Mouse (Mus musculus) stomach, embryonic 15.5 days (tissue): ENCODE data around the gene Spry1. TPM values are rescaled to one million over a fixed set of nuclear protein-coding genes. Genes with fewer than 3 reads are reported as not detected.

ENCODE experiments used
- ATAC-seq: fragments of 200-750 bp; cut with Nextera tagmentation; 2 replicates; pipeline ENCODE4 v1.8.0; 2017; ENCODE audit warnings: low read depth, moderate number of reproducible peaks, moderate TSS enrichment; ENCODE audit not compliant: insufficient read depth, low FRiP score
- H3K27ac ChIP-seq: fragments of 300-500 bp; sonication (generic); 2 replicates; pipeline ENCODE4 v1.5.1; 2015; ENCODE audit warnings: mild to moderate bottlenecking, inconsistent platforms
- H3K27me3 ChIP-seq: fragments of 300-500 bp; sonication (generic); replicated peaks from 2 replicates; pipeline ENCODE4 v1.6.1; 2015; ENCODE audit warnings: inconsistent platforms
- H3K36me3 ChIP-seq: fragments of 300-500 bp; sonication (generic); 2 replicates; pipeline ENCODE4 v1.6.1; 2015; ENCODE audit warnings: inconsistent platforms
- H3K4me1 ChIP-seq: fragments of 300-500 bp; sonication (generic); 2 replicates; pipeline ENCODE4 v1.6.1; 2015; ENCODE audit warnings: inconsistent platforms
- H3K4me2 ChIP-seq: fragments of 300-500 bp; sonication (generic); 2 replicates; pipeline ENCODE4 v1.6.1; 2015; ENCODE audit warnings: mild to moderate bottlenecking, inconsistent platforms
- H3K4me3 ChIP-seq: fragments of 300-500 bp; sonication (generic); replicated peaks from 2 replicates; pipeline ENCODE4 v1.5.1; 2015; ENCODE audit warnings: inconsistent platforms
- H3K9ac ChIP-seq: fragments of 300-500 bp; sonication (generic); 2 replicates; pipeline ENCODE4 v1.6.1; 2015; ENCODE audit warnings: inconsistent platforms
- H3K9me3 ChIP-seq: fragments of 300-500 bp; sonication (generic); 2 replicates; pipeline ENCODE4 v1.6.1; 2016; ENCODE audit warnings: inconsistent platforms
- WGBS: fragments of 180-500 bp; shearing (Covaris S2); methylation state at CpG from one replicate; pipeline ENCODE4 v1.1.7; 2015; 5-methylcytosine and 5-hydroxymethylcytosine counted together
- polyA plus RNA-seq: library from polyadenylated mRNA; unstranded; fragments of >200 nt; fragmentation: Nextera tagmentation; extraction: Ambion mirVana; gene quantifications from 2 replicates; pipeline ENCODE4 v1.2.1, GENCODE M21; 2015

Spry1 gene
- polyA plus RNA-seq, 1 experiment from 2014 or later: 15.2 TPM

- Histone ChIP-seq H3K9me3 (no peaks in the 10 kb centered on the region), H3K27me3 (no peaks in the 10 kb centered on the region), H3K4me2 (peak overlapping the region; percentile 72), H3K9ac (no peak overlapping the region), H3K4me1 (peaks cover 27% of the 10 kb centered on the region), H3K27ac (0 out of 2 replicates have a peak overlapping the region, but pooled peaks have one; percentile 72), H3K4me3 (0 out of 2 replicates have a peak overlapping the region, but pooled peaks have one; percentile 90), H3K36me3 (peaks cover 26% of the 10 kb centered on the region)
- no peak for ATAC-seq
- WGBS: 73% methylated on average over 13 of the region's 13 CpGs
These were observed 3.7 kb downstream of the Spry1 start for GRCm38 (mm10) chr3:37643411-37643810.

- 77% methylated on average over 8 of the region's 8 CpGs for WGBS
- no peaks in the 10 kb centered on the region for H3K9me3 ChIP-seq
- peaks cover 26% of the 10 kb centered on the region for H3K36me3 ChIP-seq
- no peak for ATAC-seq
- H3K9ac ChIP-seq: no peak overlapping the region
- peaks cover 27% of the 10 kb centered on the region for H3K4me1 ChIP-seq
- H3K4me3 ChIP-seq: no peak overlapping the region
- H3K27ac ChIP-seq: no peak overlapping the region
- peak overlapping the region; percentile 72; the same call in 1 of the 2 replicates for H3K4me2 ChIP-seq
- no peaks in the 10 kb centered on the region for H3K27me3 ChIP-seq
These were observed 4.2 kb downstream of the Spry1 start for GRCm38 (mm10) chr3:37643903-37644302.

GRCm38 (mm10) chr3:37645061-37645460, 5.3 kb downstream of the Spry1 start:
- Histone ChIP-seq H3K9me3 (no peaks in the 10 kb centered on the region), H3K27me3 (no peaks in the 10 kb centered on the region), H3K4me1 (peaks cover 29% of the 10 kb centered on the region), H3K36me3 (peaks cover 26% of the 10 kb centered on the region), H3K4me2 (no peak overlapping the region), H3K4me3 (no peak overlapping the region), H3K9ac (no peak overlapping the region), H3K27ac (no peak overlapping the region)
- WGBS: 74% methylated on average over 6 of the region's 6 CpGs
- no peak for ATAC-seq

GRCm38 (mm10) chr3:37646221-37646620, 6.5 kb downstream of the Spry1 start:
- no peaks in the 10 kb centered on the region for H3K9me3 ChIP-seq
- ATAC-seq: no peak
- no peak overlapping the region for H3K4me2 ChIP-seq
- 93% methylated on average over 9 of the region's 9 CpGs for WGBS
- no peak overlapping the region for H3K27ac ChIP-seq
- H3K36me3 ChIP-seq: peaks cover 26% of the 10 kb centered on the region
- H3K4me1 ChIP-seq: peaks cover 29% of the 10 kb centered on the region
- no peaks in the 10 kb centered on the region for H3K27me3 ChIP-seq
- no peak overlapping the region for H3K4me3 ChIP-seq
- no peak overlapping the region for H3K9ac ChIP-seq

- no peak for ATAC-seq
- Histone ChIP-seq H3K27me3 (no peaks in the 10 kb centered on the region), H3K36me3 (peaks cover 26% of the 10 kb centered on the region), H3K9ac (no peak overlapping the region), H3K4me2 (no peak overlapping the region), H3K9me3 (no peaks in the 10 kb centered on the region), H3K4me1 (peaks cover 29% of the 10 kb centered on the region), H3K27ac (no peak overlapping the region), H3K4me3 (no peak overlapping the region)
- WGBS: 69% methylated on average over 10 of the region's 10 CpGs
These were observed 7.5 kb downstream of the Spry1 start for GRCm38 (mm10) chr3:37647225-37647624.

GRCm38 (mm10) chr3:37648244-37648643, 8.5 kb downstream of the Spry1 start:
- WGBS: 72% methylated on average over 13 of the region's 13 CpGs
- Histone ChIP-seq H3K36me3 (peaks cover 18% of the 10 kb centered on the region), H3K4me2 (no peak overlapping the region), H3K9ac (no peak overlapping the region), H3K27me3 (no peaks in the 10 kb centered on the region), H3K9me3 (no peaks in the 10 kb centered on the region), H3K27ac (no peak overlapping the region), H3K4me1 (peaks cover 22% of the 10 kb centered on the region; the same call in 1 of the 2 replicates), H3K4me3 (no peak overlapping the region)
- no peak for ATAC-seq

- H3K9ac ChIP-seq: no peak overlapping the region
- H3K4me2 ChIP-seq: no peak overlapping the region
- H3K9me3 ChIP-seq: no peaks in the 10 kb centered on the region
- no peaks in the 10 kb centered on the region for H3K27me3 ChIP-seq
- peaks cover 23% of the 10 kb centered on the region for H3K4me1 ChIP-seq
- H3K27ac ChIP-seq: no peak overlapping the region
- 67% methylated on average over 6 of the region's 6 CpGs for WGBS
- 0 out of 2 replicates have a peak, but pooled peaks cover 10% of the 10 kb centered on the region for H3K36me3 ChIP-seq
- ATAC-seq: no peak
- H3K4me3 ChIP-seq: no peak overlapping the region
These were observed 9.5 kb downstream of the Spry1 start for GRCm38 (mm10) chr3:37649281-37649680.

GRCm38 (mm10) chr3:37652537-37652936, 12.8 kb downstream of the Spry1 start:
- ATAC-seq: peak; percentile 49; the same call in 1 of the 2 replicates
- Histone ChIP-seq H3K4me3 (no peak overlapping the region), H3K4me2 (peak overlapping the region; percentile 35; the same call in 1 of the 2 replicates), H3K27ac (peak overlapping the region; percentile 86), H3K4me1 (peaks cover 27% of the 10 kb centered on the region), H3K27me3 (no peaks in the 10 kb centered on the region), H3K9me3 (no peaks in the 10 kb centered on the region), H3K9ac (no peak overlapping the region), H3K36me3 (no peaks in the 10 kb centered on the region)
- WGBS: 67% methylated on average over 9 of the region's 9 CpGs

GRCm38 (mm10) chr3:37653935-37654729, 14.4 kb downstream of the Spry1 start:
- no peaks in the 10 kb centered on the region for H3K9me3 ChIP-seq
- no peak overlapping the region for H3K9ac ChIP-seq
- H3K27me3 ChIP-seq: no peaks in the 10 kb centered on the region
- no peaks in the 10 kb centered on the region for H3K36me3 ChIP-seq
- peak overlapping the region; percentile 86 for H3K27ac ChIP-seq
- H3K4me3 ChIP-seq: peak overlapping the region; percentile 33
- 5% methylated on average over 16 of the region's 16 CpGs for WGBS
- H3K4me2 ChIP-seq: peak overlapping the region; percentile 56
- peak; percentile 47 for ATAC-seq
- peaks cover 27% of the 10 kb centered on the region for H3K4me1 ChIP-seq

- no peak for ATAC-seq
- peaks cover 26% of the 10 kb centered on the region for H3K4me1 ChIP-seq
- 62% methylated on average over 6 of the region's 6 CpGs for WGBS
These were observed 15.0 kb downstream of the Spry1 start for GRCm38 (mm10) chr3:37654787-37655186.

GRCm38 (mm10) chr3:37655933-37656633, 16.3 kb downstream of the Spry1 start:
- WGBS: 24% methylated on average over 20 of the region's 20 CpGs
- peaks cover 24% of the 10 kb centered on the region for H3K4me1 ChIP-seq
- no peaks in the 10 kb centered on the region for H3K9me3 ChIP-seq
- no peak for ATAC-seq
- 0 out of 2 replicates have a peak overlapping the region, but pooled peaks have one; percentile 14 for H3K27ac ChIP-seq
- no peak overlapping the region for H3K9ac ChIP-seq
- H3K27me3 ChIP-seq: no peaks in the 10 kb centered on the region
- 0 out of 2 replicates have a peak overlapping the region, but pooled peaks have one; percentile 12 for H3K4me3 ChIP-seq
- peak overlapping the region; percentile 40 for H3K4me2 ChIP-seq
- no peaks in the 10 kb centered on the region for H3K36me3 ChIP-seq

More at GRCm38 (mm10) chr3:37654787-37655186, 15.0 kb downstream of the Spry1 start:
- H3K9ac ChIP-seq: no peak overlapping the region
- H3K4me3 ChIP-seq: peak overlapping the region; percentile 33; the same call in 1 of the 2 replicates
- no peaks in the 10 kb centered on the region for H3K27me3 ChIP-seq
- H3K36me3 ChIP-seq: no peaks in the 10 kb centered on the region
- no peaks in the 10 kb centered on the region for H3K9me3 ChIP-seq
- peak overlapping the region; percentile 86; the same call in 1 of the 2 replicates for H3K27ac ChIP-seq
- peak overlapping the region; percentile 56 for H3K4me2 ChIP-seq

GRCm38 (mm10) chr3:37657009-37657408, 17.3 kb downstream of the Spry1 start:
- ATAC-seq: peak; percentile 44; the same call in 1 of the 2 replicates
- Histone ChIP-seq H3K9me3 (no peaks in the 10 kb centered on the region), H3K4me2 (peak overlapping the region; percentile 36), H3K27me3 (no peaks in the 10 kb centered on the region), H3K9ac (no peak overlapping the region), H3K27ac (peak overlapping the region; percentile 18; the same call in 1 of the 2 replicates), H3K36me3 (no peaks in the 10 kb centered on the region), H3K4me3 (no peak overlapping the region), H3K4me1 (peaks cover 24% of the 10 kb centered on the region)
- 13% methylated on average over 8 of the region's 8 CpGs for WGBS
